Mouse (Mus musculus) brain, embryonic 14.5 days (tissue): ENCODE measurements around the gene Col1a1.

Experiments used
- CTCF ChIP-seq: fragments of 200-500 bp; IDR thresholded peaks from 2 replicates; pipeline ENCODE4 v1.5.1; 2012; ENCODE audit warnings: inconsistent platforms, mild to moderate bottlenecking, moderate library complexity, borderline replicate concordance; ENCODE audit not compliant: insufficient read depth, insufficient read length; ENCODE audit errors: extremely low read depth
- POLR2A ChIP-seq: fragments of 200-500 bp; IDR thresholded peaks from 2 replicates; pipeline ENCODE4 v1.6.1; 2012; ENCODE audit warnings: mild to moderate bottlenecking, inconsistent platforms, borderline replicate concordance; ENCODE audit not compliant: poor library complexity, insufficient read depth, insufficient read length, severe bottlenecking; ENCODE audit errors: extremely low read depth

GRCm38 (mm10) chr11:94985140-94985539, 49.1 kb downstream of the Col1a1 start:
- TF ChIP-seq POLR2A = no peak
- TF ChIP-seq CTCF = no peak
